Mouse (Mus musculus) spleen, postnatal 10 days (tissue): ENCODE measurements around the gene Mc3r.
A peak's percentile ranks its signal among the peaks of the same experiment; 100 is the strongest.

Source experiments
- DNase-seq, 2 experiments: peaks; one replicate each; pipeline ENCODE4 v3.0.0; 2021 to 2022; ENCODE audit warnings: low spot score in 2 of 2

The Mc3r gene

DNA sequence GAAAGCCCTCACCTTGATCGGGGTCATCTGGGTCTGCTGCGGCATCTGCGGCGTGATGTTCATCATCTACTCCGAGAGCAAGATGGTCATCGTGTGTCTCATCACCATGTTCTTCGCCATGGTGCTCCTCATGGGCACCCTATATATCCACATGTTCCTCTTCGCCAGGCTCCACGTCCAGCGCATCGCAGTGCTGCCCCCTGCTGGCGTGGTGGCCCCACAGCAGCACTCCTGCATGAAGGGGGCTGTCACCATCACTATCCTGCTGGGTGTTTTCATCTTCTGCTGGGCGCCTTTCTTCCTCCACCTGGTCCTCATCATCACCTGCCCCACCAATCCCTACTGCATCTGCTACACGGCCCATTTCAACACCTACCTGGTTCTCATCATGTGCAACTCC, 1.0 kb downstream of the Mc3r start:
- DNase-seq = peak; percentile 18 to 46

DNA sequence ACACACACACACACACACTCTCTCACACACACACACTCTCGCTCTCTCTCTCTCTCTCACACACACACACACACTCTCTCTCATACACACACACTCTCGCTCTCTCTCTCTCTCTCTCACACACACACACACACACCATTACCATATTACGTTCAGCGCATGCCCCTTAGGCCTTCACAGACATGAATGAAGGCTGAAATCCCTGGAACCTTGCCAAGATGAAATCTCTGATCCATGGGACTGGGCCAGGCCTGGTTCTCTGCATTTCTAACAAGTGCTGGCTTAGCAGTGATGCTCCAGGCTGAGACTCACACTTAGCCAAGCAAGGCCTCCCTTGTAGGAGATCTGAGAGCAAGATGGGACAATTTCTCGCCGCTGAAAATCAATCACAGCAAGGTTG, 8.1 kb downstream of the Mc3r start:
- DNase-seq = no peak

DNA sequence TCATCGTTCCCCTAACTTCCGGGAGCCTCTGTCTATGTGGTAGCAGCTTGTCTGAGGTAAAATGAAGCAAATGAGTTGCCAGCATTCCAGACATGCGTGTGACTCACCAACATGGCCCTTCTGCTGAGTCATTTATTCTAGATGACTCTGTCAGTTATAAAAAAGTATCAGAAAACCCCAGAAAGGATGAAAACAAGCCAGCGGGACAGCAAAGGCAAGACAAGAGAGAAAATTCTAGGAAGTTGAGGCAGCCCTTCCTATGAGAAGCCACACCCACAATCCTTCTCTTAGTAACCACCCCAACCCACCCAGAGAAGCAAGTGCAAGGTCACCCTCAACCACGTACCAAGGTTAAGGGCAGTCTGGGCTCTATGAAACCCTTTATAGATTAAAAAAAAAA, 8.7 kb downstream of the Mc3r start:
- no peak for DNase-seq

DNA sequence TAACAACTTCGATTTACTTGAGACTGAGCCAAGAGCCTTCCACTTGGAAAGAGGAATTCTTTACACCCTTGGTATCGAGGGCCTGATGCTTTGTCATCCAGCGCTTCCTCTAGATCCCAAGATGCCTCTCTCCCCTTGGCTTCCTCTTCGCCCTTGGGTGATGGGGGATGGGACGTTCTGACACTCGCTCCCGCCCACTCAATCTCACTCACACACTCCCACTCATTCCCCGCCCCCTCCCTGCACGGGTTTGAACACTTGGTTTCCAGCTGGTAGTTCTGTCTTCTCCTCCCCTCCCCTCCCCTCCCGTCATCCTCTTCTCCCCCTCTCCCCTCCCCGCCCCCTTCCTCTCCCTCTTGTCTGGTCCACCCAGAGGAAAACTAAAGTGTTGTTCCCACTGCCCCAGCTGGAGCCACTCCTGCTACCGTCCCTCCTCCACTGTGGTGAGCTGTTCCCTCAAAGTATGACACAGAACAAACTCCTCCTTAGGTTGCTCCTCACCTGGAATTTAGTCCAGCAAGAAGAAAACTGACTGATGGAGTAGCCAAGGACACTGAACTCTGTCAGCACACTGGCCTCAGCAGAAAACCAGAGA, 9.3 kb downstream of the Mc3r start:
- DNase-seq = no peak

DNA sequence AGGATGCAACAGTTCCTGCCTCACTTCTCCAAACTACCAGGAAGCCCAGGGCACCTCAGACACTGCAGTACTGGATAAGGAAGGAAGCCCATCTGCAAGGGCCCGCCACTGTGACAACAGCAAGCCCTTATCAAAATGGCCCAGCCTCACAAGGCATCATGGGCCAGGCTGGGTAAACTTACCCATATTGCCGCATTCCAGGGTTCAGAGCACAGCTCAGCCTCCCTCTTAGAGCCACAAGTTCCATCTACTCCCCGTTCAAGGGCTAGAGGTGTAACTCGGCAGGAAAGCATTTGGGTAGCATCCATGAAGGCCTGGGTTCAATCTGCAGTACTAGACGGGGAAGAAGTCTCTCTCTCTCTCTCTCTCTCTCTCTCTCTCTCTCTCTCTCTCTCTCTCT, 11.8 kb downstream of the Mc3r start:
- DNase-seq = peak in 1 of 2 experiments; percentile 27

DNA sequence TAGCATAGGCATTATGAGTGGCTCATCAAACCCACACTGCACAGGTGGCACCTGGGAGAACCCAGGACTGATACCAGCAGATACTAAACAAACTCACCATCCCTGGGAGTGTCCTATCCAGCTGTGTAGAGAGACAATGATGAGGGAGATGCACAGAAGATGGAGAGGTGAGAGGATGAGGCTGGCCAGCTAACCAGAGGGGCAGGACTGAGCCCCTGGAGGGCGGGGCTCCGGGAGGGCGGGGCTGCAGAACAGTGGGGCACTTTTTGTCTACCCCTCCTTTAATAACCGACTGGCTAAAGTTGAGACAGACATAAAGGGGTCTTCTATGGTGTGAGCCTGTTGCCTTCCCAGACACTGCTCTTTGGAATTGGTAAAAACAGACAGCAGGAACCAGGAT, 13.1 kb downstream of the Mc3r start:
- no peak for DNase-seq

DNA sequence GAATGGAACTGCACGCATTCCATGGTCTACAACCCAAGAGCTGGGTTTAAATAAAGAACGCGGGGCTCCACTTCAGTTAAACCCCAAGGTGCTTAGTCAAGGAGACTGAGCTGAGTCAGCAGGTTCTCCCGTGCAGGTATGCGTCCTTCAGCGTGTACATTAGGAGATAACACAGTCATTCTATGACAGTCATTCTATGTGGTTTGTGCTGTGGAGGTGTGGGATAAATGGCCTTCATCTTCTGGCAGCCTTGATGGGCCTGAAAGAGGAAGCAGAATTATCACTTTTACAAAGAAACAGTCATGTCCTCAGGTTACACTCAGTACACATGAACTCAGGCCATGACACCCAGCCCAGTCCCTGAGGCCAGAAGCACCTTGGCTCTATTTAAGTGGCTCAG, 14.9 kb downstream of the Mc3r start:
- DNase-seq = no peak

DNA sequence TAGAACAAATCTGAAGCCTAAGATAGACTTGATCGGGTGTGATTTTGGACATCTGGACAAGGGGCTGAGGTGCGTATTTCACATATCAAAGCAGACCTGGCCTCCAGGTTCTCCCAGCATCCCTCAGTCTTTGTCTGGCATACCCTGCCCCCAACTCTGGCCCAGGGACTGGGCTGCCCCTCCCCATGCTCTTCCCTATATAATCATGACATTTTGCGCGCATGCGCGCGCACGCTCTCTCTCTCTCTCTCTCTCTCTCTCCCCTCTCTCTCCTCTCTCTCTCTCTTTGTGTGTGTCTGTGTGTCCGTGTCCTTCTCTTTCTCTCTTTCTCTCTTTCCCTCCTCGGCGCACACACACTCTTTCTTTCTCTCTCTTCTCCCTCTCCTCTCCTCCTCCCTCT, 21.6 kb downstream of the Mc3r start:
- no peak for DNase-seq

DNA sequence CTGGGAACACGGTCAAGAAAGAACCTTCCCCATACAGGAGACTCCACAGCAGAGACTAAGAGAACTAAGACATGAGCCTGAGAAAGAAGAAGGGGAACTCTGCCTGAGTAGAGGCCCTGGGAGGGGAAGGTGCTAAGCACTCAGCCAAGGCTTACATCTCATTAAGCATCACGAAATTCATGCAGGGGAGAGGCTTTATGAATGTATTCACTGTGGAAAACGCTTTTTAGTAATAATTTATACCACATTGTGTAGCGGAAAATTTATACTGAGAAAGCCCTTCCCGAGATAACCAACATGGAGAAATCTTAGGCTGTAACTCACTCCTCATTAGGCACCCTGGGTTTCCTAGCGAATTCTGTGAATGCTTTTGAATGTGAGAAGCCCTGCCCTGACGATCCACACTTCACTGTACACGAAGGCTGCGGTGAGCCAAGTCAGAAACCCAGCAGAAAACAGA, 22.2 kb downstream of the Mc3r start:
- DNase-seq = no peak

DNA sequence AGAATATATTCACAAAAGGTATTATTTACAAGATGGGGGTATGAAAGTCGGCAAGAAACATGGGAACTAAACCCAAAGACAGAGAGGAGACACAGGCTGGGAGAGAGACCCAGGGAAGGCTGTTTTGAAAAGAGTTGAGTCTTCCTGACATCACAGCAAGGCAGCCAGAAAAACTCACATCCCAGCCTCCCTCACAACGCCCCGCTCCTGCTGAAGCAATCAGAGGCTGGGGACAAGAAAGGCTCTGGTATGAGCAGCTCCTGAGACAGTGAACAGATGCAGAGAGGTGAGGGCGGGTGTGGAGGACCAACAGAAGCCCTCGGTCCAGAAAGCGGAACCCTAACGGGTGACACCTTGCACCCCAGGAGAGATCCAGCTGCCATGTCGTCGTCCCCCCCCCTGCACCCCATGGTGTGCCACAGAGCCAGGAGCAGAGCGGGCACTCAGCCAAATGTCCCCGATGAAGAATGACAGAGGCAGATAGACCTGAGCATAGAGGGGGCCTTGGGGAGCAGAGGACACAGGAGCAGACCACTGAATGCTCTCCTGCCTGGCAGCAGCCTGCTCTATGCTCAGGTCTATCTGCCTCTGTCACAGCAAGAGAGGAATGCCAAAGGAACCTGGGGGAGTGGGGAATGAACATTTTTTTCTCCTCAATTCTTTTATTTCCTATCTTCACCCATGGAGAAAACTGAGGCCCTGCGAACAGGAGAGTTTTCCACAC, 22.8 kb downstream of the Mc3r start:
- DNase-seq = no peak

DNA sequence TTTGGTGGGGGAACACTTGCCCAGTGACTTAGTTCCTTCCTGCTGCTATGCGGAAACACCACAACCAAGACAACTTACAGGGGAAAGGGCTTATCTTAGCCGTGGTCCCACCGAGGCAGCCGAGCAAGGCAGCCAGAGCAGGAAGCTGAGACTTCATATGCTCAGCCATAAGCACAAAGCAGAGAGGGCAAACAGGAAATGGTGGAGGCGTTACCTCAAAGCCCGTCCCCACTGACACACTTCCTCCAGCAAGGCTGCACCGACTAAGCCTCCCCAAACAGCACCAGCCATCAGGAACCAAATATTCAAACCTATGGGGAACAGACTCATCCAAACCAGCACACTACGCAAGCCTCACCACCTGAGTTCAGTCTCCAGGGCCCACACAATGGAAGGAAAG, 26.4 kb downstream of the Mc3r start:
- DNase-seq = no peak

DNA sequence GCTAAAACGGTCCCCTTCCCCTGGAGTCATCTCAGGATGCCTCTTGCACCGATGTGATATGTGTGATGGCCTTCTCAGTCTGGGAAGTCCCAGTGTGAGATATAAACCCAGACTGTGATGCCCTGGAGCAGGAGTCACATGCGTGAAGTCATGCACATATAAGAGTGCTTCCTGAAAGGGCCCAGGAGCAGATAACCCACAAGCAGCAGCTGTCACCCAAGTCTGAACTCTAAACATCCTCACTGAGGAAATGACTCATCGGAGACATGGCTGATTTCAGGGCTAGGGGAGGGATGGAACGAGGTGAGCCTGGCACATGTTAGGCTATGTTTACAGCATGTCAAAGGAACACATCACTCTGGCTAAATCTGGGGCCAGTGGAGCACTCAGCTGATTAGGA, 27.9 kb downstream of the Mc3r start:
- DNase-seq = no peak

DNA sequence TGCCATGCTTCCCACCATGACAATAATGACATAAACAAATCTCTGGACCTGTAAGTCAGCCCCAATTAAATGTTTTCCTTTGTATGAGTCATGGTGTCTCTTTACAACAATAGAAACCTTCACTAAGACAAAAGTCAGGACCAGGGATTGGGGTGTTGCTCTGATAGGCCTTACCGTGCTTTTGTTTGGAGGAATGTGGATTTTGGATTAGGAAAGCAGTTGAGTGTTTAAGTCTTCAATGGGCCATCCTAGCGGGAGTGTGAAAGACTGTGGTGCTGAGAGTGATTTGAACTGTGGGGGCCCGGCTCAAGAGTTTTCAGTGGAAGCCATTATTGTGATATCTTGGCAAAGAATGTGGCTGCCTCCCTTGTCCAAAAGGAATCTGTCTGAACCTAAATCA, 30.7 kb downstream of the Mc3r start:
- DNase-seq = no peak

DNA sequence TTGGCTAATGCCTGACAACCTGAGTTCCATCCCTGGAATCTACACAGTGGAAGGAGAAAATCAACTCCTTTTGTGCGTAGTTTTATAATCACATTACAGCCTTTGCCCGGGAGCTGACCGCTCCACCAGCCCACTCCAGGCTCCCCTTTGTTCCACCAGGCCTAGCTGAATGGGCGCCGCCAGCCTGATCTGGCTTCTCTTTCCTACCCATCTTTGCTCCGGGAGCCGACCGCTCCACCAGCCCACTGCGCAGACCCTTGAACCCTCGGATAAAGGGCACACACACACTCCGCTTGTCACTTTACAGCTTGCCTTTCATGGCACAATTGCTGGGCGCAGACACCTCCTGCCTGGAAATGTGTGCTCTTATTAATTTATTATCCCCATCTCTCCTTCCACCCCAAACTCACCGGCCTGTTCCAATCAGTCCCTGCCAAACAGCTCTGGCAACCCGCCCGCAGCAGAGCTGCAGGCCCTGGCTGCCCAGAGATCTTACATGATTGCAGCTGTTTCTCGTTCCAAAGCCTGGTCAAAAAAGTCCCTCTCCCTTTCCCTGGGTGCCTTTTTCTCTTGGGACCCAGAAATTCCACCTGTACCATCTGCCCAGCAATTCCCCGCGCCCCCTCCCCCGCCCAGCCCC, 33.9 kb downstream of the Mc3r start:
- no peak for DNase-seq

DNA sequence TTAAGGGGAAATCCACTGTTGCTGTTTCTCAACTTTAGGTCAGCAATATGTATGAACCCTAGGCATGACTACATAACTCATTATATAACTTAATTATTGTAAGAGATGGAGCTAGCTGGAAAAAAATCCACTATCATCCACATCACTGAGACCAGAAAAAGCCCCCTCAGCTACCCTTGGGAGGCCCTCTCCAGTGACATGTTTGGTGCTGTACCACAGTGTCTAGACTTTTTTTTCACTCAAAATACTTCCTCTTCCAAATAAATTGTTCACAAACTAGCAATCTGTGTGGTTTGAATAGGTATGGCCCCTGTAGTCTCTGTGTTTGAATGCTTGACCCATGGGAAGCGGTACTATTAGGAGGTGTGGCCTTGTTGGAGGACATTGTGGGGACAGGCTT, 39.4 kb downstream of the Mc3r start:
- no peak for DNase-seq

DNA sequence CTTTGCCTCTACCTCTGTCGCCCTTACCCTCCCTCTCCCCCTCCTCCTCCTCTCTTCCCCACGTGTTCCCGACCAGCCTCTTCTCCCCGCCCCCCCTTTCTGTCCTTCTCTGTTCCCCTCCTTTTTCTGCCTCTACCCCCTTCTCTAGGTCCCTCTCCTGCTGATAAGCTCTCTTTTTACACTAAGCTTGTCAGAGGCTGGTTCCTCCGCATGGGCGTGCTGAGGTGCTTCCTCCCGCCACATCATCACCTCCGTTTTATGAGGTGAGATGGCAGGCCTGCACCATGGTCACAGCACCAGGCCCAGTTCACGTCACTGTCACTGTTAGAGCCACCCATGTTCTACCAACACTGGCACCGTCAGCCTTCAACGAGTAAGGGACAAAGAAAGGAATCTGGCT, 40.7 kb downstream of the Mc3r start:
- DNase-seq = no peak

DNA sequence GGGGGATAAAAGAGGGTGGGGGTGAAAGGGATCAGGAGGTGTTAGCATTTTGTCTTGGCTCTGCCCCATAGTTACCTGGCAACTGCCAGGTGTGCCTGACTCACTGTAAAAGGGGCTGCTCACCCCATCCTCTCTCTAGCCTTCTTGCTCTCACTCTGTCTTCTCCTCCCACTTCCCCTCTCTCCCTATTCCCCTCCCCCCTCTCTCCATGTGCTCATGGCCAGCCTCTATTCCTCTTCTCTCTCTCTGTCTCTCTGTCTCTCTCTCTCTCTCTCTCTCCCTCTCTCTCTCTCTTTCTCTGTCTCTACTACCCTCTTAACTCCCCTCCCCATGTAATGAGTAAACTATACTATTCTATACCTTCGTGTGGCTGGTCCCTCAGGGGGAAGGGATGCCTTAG, 41.3 kb downstream of the Mc3r start:
- no peak for DNase-seq

DNA sequence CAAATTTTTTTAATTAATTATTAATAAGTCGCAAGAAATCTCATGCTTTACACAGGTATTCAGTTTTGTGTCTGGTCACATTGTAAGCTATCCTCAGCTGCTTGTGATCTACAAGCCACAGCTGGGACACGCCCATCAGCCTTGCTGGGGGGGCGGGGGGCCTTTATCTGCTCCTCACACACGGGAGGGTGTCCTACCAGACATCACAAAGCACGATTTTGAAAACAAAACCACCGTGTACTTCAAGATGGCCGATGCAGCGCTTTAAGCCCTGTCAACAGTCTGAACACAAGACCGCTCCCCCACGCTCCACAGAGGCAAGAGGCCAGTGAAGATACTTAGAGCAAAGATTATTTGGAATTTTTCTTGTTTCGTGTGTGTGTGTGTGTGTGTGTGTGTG, 42.2 kb downstream of the Mc3r start:
- DNase-seq = peak; percentile 16 to 58

DNA sequence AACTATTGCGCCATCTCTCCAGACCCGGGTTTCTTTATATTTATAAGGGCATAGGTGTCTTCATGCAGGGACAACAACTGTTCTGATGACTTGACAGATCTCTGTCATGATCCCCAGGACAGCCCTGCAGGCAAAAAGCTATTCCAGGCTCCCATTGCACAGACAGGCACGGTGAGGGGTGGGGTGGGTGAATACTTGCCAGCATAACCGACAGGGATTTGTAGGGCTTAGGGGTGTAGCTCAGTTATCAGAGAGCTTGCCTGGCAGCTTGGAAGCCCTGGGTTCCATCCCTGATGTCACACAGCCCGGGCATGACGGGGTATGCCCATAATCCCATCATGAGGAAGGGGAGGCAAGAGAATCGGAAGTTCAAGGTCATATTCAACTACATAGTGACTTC, 42.7 kb downstream of the Mc3r start:
- no peak for DNase-seq

DNA sequence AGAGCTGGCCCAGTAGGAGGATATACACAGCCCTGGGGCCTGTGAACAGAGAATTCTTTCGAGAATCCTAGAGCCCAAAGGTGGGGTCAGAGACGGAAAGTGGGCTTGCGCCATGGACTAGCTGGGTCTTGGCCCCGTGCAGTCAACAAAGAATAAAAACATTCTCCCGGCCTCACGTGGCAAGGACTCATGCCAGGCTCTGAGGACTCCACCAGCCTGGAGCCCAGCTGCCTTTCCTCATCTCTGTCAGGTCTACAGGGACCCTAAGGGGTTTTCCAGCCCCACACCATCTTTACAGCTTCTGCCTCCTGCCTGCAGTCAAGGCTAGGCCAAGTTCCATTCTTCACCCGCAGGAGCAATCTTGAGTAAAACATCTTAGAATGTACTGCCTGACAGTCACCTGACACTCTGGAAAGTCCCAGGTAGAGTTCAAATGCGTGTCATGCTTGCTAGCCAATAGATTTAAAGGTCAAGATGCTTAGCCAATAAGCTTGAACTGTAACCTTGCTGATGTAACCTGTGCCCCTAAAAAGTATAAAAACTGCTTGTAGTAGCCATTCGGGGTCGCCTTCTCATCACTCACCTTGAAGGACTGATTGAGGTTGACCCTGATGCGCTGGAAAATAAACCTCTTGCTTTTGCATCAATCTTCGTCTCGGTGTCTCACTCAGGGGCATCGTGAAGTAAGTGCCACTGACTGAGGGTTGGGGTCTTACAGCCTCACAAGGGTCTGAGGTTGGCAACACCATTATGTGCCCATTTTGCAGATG, 43.6 kb downstream of the Mc3r start:
- no peak for DNase-seq

DNA sequence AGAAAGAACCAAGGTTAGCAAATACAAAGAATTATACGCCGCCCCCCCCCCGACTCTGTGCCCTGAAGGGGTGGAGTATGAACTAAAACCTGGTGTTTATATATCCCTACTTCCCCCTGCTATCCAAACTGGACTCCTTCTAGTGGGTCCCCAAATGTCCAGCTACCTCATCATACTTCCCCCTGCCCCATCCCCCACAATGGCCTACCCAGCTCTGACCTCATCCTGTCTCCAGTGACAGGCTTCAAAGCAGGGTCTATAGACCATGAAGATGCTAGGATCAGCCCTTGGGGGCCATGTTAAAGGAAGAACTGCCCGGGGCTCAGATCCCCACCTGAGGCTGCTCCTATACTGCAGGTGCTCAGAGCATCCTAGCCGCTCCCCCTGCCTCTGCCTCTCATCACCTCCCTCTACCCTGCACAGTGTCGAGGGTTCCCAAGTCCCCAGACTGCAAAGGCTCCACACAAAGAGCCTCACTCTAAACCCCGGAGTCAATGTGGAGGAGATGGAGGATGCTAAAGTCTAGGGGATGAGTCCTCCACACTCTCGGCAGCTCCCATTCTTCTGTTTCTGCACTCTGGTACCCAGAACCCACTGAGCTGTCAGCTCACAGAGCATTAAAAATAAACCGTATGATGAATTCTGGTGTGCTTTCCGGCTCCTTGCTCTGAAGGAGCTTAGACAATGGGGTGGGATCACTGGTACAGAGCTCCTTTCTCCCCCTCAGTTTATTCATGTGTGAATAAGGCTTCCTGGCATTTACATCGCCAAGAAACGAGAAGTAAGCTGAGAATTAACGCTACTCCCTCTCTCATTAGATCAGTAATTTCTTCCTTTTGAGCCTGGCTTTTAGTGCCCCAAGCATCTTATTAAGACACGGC, 44.5 kb downstream of the Mc3r start:
- no peak for DNase-seq

DNA sequence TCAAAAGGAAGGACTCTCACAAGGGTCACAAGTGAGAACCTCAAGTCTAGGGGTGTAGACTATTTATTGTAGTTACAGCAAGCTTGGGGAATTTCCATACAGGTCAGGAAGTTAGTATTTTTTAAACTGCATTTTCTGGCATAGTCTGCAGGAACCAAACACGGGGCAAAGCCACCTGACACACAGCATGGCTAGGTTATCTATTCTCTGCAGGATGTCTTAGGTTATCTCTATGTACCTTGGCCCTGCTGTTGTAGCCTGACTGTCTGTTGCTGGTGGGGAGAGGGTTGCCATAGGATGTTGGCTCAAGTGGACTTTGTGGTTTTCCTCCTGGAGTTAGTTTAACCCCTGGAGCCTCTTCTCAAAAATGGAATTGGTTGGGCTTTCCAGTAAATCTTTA, 49.8 kb downstream of the Mc3r start:
- DNase-seq = no peak
